Mouse (Mus musculus): ENCODE data around the gene Olfm1.

DNA sequence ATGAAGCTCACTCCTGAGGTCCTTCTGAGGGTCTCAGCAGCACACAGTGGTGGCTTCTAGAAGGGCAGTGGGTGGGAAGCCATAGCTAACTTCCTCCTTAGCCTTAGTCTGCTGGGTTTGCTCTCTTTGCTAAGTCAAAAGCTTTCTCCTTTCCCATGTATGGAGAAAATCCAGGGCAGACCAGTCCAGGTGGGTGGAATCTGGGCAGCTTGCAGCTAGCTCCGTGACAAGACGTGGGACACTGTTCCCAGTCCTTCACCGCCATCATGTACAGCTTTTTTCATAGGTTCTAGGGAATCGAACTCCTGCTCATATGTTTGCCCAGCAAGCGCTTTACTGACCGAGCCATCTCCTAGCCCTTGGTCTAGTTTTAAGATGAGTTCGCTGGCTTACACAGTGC, 63.2 kb downstream of the Olfm1 start:
- TF ChIP-seq CTCF (conservative IDR thresholded peaks at IDR 0.05 in 1 of 2, IDR thresholded peaks at IDR 0.05 in 1 of 2; ENCODE audit: low read depth in 2 of 2, low read length in 2 of 2) (no peak), JUND (conservative IDR thresholded peaks at IDR 0.05; ENCODE audit: low read depth, low read length) (no peak), POLR2A (IDR thresholded peaks at IDR 0.05; ENCODE audit: low read depth, low read length) (no peak)
